In the genomic region with DNA sequence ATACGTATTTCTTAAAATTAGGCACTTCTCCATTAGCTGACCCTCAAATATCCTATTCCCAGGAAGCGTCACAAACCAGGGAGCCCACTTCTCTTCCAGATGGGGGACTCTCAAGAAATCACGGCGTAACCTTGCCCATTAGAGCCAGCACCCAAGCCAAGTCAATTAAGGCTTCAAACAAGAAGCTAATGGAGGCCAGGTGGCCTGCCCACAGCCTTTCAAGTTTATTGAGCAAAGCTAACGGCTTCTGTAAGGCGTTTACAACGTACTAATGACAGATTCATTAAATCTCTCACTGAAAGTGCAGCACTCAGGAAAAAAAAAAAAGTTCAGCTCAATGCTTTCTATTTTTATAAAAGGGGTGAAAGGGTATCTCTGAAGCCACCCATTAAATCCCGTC, we compare ENCODE assay signal across 8 mouse cellular contexts. TPM values are rescaled to one million over a fixed set of nuclear protein-coding genes. Genes with fewer than 3 reads are reported as not detected.
DNase-seq lines count a peak whose midpoint lies in the region; ATAC-seq and TF ChIP-seq lines count a peak whose summit lies in the region.

No protein-coding gene starts in this region.

- no peak for TF ChIP-seq POLR2A in embryonic fibroblast, embryonic 13.5 days (IDR thresholded peaks at IDR 0.05; ENCODE audit: low read depth, low read length)

- no peak for TF ChIP-seq CTCF in C2C12 (IDR thresholded peaks at IDR 0.05; ENCODE audit: control insufficient read depth, insufficient read depth, insufficient read length)
- TF ChIP-seq CTCF in embryonic fibroblast, embryonic 13.5 days (IDR thresholded peaks at IDR 0.05; ENCODE audit: borderline replicate concordance, insufficient read depth, low read length): no peak

- peaks cover 49% of the 10 kb centered on the region for H3K79me2 ChIP-seq in C2C12 (ENCODE audit: control insufficient read depth, insufficient read depth)

- no peaks in the 10 kb centered on the region; the same call in 1 of the 2 replicates for H3K9me3 ChIP-seq in erythroblast, embryonic 14.5 days (ENCODE audit: control insufficient read depth, low read length)
- H3K9me3 ChIP-seq in limb, embryonic 15.5 days: no peaks in the 10 kb centered on the region

- peak overlapping the region; percentile 96 for H3K4me2 ChIP-seq in limb, embryonic 15.5 days

- H3K27ac ChIP-seq in embryonic fibroblast, embryonic 13.5 days (ENCODE audit: insufficient read depth, low read length): no peak overlapping the region
- H3K27ac ChIP-seq in limb, embryonic 15.5 days: no peak overlapping the region

- H3K36me3 ChIP-seq in erythroblast, embryonic 14.5 days (ENCODE audit: control insufficient read depth): no peaks in the 10 kb centered on the region
- no peaks in the 10 kb centered on the region for H3K36me3 ChIP-seq in C2C12 (ENCODE audit: control insufficient read depth, insufficient read depth)
- H3K36me3 ChIP-seq in limb, embryonic 15.5 days: no peaks in the 10 kb centered on the region

- peak overlapping the region; percentile 70 for H3K4me3 ChIP-seq in erythroblast, embryonic 14.5 days (replicated peaks)
- H3K4me3 ChIP-seq in C2C12 (ENCODE audit: insufficient read depth, poor library complexity, severe bottlenecking): peak overlapping the region; percentile 42
- peak overlapping the region; percentile 75 for H3K4me3 ChIP-seq in embryonic fibroblast, embryonic 13.5 days (ENCODE audit: insufficient read depth, low read length)
- peak overlapping the region; percentile 57 for H3K4me3 ChIP-seq in limb, embryonic 15.5 days

- ATAC-seq in erythroblast, adult 5-6 weeks (replicated peaks; ENCODE audit: low FRiP score, poor library complexity, severe bottlenecking): no peak
- ATAC-seq in limb, embryonic 15.5 days (ENCODE audit: insufficient number of reproducible peaks, low FRiP score, low TSS enrichment, low read depth): no peak

- no peak for DNase-seq in adipocyte (ENCODE audit: low spot score)
- DNase-seq in left cerebral cortex, adult 9 months (ENCODE audit: low spot score in 2 of 2): no peak
- DNase-seq in left cerebral cortex, adult 11 months (ENCODE audit: low spot score): no peak

- peak overlapping the region; percentile 44; the same call in 1 of the 2 replicates for H3K9ac ChIP-seq in limb, embryonic 15.5 days

- H3K27me3 ChIP-seq in erythroblast, embryonic 14.5 days (ENCODE audit: control insufficient read depth): peaks cover 14% of the 10 kb centered on the region
- H3K27me3 ChIP-seq in C2C12 (ENCODE audit: control insufficient read depth, insufficient read depth, insufficient read length): no peaks in the 10 kb centered on the region
- H3K27me3 ChIP-seq in limb, embryonic 15.5 days: peaks cover 29% of the 10 kb centered on the region

- WGBS in limb, embryonic 15.5 days: 5% methylated on average over 8 of the region's 8 CpGs

- H3ac ChIP-seq in C2C12 (ENCODE audit: control insufficient read depth, insufficient read length, low read depth): peak overlapping the region; percentile 76

- peaks cover 17% of the 10 kb centered on the region for H3K4me1 ChIP-seq in erythroblast, embryonic 14.5 days (ENCODE audit: control insufficient read depth)
- H3K4me1 ChIP-seq in embryonic fibroblast, embryonic 13.5 days (ENCODE audit: control insufficient read depth, insufficient read depth, low read length): peaks cover 2% of the 10 kb centered on the region
- H3K4me1 ChIP-seq in limb, embryonic 15.5 days: peaks cover 17% of the 10 kb centered on the region

- peaks cover 22% of the 10 kb centered on the region for H3K79me3 ChIP-seq in C2C12 (ENCODE audit: low read depth)

TF ChIP-seq in C2C12, 6 proteins besides CTCF, POLR2A, EP300 and RAD21:
- no peak for TF ChIP-seq FOSL1 (IDR thresholded peaks at IDR 0.05; ENCODE audit: insufficient read depth, low read length, poor library complexity, severe bottlenecking)
- no peak for TF ChIP-seq MYOG (IDR thresholded peaks at IDR 0.05; ENCODE audit: control insufficient read depth, extremely low read depth, insufficient read length)
- no peak for TF ChIP-seq MAX (IDR thresholded peaks at IDR 0.05)
- TF ChIP-seq CEBPB (IDR thresholded peaks at IDR 0.05; ENCODE audit: low read depth): no peak
- TF ChIP-seq MYOD1 (IDR thresholded peaks at IDR 0.05; ENCODE audit: control insufficient read depth, insufficient read length, low read depth): no peak
- TF ChIP-seq USF1 (IDR thresholded peaks at IDR 0.05; ENCODE audit: low read depth): no peak

RNA-seq across cellular contexts. Expression of a gene that starts 20.1 kb away (rescaled TPM):
- polyA plus RNA-seq in erythroblast, embryonic 14.5 days (2012): 0.02 TPM in 1 of 2 replicates, not detected in the other
- 0.21 TPM in 1 of 2 replicates, not detected in the other for total RNA-seq in erythroblast, adult 5-6 weeks (2015; ENCODE audit: low replicate concordance)
- total RNA-seq in erythroblast, adult 5-6 weeks (2017; ENCODE audit: low replicate concordance): 2.0 TPM in 1 of 2 replicates, not detected in the other
- 9.7 TPM for polyA plus RNA-seq in C2C12 (2012; fragmentation: generic; extraction: Trizol)
- polyA plus RNA-seq in embryonic fibroblast, embryonic 13.5 days (2011; ENCODE audit: insufficient read length, low read depth, missing spikeins): 4.9 and 5.1 TPM in 2 replicates
- 4.1 and 4.7 TPM in 2 replicates for polyA plus RNA-seq in limb, embryonic 15.5 days (2015; fragmentation: Nextera tagmentation; extraction: Ambion mirVana)

RNA-seq across cellular contexts. Expression of a gene that starts 31.1 kb away (rescaled TPM):
- polyA plus RNA-seq in erythroblast, embryonic 14.5 days (2012): not detected in 2 replicates
- total RNA-seq in erythroblast, adult 5-6 weeks (2015; ENCODE audit: low replicate concordance): not detected in 2 replicates
- not detected in 2 replicates for total RNA-seq in erythroblast, adult 5-6 weeks (2017; ENCODE audit: low replicate concordance)
- polyA plus RNA-seq in C2C12 (2012; fragmentation: generic; extraction: Trizol): 0.50 TPM
- 0.12 and 0.51 TPM in 2 replicates for polyA plus RNA-seq in embryonic fibroblast, embryonic 13.5 days (2011; ENCODE audit: insufficient read length, low read depth, missing spikeins)
- 22.9 and 23.9 TPM in 2 replicates for polyA plus RNA-seq in limb, embryonic 15.5 days (2015; fragmentation: Nextera tagmentation; extraction: Ambion mirVana)

Comparison
In these comparisons a context has a peak if more than half of its experiments do, and no peak if none do; other contexts are left out.
1. RNA of a gene that starts 31.1 kb away (polyA plus RNA-seq): 22.9 to 23.9 TPM in limb, embryonic 15.5 days; 0.12 to 0.51 TPM in embryonic fibroblast, embryonic 13.5 days, 0.50 TPM in C2C12 (single experiment) and not detected in erythroblast, embryonic 14.5 days; every median in the first group is over 10 times any median in the second.
2. Peak in every context shown above with its lines, with median percentiles within 50 percentile points of each other: H3K4me3 ChIP-seq.